Mouse (Mus musculus) thymus, postnatal 10 days (tissue): ENCODE results near the gene Celf2.

Experiments
- DNase-seq, 2 experiments: peaks; one replicate each; pipeline ENCODE4 v3.0.0; 2021; ENCODE audit warnings: low spot score in 2 of 2

The Celf2 gene

DNA sequence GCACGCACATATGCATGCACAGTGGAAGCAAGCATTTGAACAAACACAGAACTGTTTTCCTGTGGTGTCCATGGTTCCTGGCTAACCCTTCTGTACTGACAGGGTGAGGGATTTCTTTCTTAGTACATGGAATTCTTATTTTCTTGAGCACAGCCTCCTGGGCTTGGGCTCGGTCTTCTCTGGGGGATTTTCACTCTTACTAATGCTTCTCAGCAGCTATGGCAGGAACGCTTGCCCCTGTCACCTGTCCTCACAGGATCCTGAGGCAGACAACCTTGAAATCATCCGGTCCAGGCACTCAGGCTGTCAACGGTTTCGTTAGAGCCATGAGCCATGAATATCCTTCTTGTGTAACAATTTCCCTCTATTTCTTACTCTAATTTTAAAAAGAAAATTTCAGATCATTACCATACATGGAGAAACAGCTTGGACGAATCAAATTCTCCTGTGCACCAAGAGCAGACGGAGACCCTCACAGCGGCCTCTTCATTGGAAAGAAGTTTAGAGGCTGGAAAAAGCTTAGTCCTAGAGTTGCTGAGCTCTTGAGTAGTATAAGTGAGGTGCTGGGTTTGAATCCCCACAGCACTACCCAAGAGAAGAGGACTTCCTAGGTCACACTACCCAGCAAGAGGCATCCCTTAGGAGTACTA, 426.9 kb downstream of the Celf2 start:
- DNase-seq = no peak

DNA sequence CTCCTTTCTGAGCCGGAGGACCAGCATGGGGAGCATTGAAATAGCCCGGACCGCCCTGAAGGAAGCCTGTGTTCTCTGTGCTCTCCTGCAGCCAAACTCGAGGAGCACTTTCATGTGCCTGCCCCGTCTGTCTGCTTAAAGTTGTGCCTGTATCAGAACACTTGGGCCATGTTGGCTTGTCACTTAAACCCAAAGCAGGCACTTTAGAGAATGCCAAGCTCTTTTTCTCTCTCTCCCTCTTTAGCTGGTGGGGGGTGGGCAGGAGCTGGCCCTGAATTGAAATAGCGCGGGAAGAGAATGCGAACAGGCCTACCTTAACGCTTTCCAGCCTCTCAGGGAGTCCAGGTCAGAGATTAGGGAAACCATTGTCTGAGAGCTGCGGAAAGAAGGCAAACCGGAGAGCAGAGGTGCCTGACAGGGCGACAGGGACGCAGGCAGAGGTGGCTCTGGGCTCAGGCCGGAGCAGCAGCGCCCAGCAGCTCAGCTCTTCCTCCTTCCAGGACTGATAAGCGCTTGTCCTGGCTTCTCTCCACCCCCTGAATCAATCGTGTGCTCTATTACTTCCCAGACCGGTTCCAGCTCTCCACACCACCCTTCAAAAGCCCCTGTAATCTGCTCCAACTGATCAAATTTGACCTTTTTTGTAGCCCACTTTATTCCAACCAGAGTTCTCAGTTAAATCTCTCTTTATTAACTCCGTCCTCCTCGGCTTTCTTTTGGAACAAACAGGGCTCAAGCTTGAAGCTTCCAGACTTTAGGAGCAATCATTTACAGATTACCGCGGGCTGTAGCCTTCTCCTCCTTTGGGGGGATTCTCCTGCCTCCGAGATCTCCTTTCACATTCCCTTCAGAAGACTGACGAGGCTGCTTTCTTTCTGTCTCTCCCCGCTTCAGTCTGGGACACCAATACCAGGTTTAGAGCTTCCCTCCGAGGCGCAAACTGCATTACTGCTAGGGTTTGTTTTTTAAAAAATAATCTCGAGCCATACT, 428.3 kb downstream of the Celf2 start:
- no peak for DNase-seq

DNA sequence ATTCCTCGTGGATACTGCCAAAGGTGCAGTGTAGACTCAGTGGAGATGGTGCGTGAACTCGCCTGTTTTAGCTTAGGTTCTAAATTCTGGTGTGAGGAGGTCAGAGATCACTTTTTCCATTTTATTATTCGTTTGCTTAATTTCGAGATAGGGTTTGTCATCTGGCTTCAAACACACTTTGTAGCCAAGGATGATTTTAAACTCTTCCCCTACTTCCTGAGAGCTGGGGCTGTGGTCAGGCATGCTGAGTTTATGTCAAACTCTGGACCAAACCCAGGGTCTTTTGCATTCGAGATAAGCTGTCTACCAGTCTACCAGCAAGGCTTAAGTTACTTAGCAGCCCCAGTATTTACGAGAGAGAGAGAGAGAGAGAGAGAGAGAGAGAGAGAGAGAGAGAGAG, 429.3 kb downstream of the Celf2 start:
- no peak for DNase-seq

DNA sequence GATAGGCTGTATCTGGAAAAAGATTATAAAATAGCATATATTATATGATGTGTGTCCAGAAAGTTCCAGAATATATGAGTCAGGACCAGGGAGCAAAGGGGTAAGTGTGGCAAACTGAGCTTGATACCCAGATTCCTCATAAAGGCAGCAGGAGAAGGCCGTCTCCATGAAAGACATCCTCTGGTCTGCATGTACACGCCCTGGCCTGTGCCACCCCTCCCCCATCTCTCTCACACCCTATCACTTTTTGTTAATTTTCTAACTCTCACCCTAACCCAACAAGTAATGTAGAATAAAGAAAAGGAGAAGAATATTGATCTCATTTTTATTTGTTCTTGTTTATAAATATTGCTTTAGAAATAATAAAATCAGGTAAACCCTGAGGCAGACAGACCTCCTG, 430.0 kb downstream of the Celf2 start:
- no peak for DNase-seq

DNA sequence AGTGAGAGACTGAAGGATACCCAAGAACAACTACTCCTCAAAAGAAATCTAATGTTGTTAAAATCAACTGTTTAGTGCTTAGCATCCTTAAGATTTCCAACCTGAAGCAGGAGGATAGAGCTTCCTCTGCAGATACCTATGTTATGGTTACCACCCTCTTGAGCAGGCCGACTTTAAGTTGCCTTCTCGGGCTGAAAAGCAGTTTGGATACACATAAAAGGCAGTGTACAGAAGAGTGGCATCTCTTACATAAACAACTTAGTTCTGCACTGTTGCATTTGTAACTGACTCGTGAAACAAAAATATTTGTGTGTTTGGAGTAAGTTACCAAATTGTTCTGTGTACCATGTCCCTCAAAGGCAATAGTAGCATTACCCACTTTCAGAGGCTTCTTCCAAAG, 435.6 kb downstream of the Celf2 start:
- DNase-seq = no peak

DNA sequence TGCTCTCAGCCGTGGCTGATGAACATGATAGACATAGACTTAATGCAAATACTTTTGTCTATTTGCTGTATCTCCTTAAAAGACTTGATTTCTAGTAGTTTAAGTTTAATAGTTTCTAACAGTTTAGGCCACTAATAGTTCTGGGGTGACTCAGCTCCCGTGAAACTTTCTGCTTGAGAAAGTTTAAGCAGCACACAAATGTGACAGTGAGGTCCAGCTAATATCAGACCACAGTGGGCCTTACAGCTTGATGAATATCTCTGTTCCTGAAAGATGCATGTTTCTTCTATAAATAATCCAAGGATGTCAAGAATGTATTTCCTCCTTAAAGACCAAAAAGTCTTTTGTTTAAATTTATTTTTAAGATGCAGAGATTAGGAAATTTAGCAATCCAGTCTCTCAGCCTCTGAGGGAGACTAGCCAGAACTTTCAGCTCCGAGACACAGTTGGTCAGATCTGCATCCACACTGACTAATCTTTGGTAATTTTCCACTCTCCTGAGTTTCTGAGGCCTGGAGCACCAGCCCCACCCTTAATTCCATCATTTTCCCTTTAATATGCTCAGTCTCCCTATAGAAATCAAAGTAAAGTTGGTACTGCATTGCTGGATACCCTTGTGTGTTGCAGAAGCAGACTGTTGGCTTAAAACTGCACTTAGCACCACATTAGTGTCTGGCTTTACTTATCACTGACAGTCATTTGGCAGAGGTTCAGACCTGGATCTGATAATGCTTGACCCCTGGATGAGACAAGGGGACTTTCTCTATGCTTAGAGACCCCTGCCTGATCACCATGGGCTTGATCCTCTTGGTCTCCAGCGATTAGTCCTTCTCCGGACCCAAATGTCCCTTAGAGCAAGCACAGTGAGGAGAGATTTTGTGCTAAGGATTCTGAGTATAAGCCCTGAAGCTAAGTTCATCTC, 436.8 kb downstream of the Celf2 start:
- DNase-seq = no peak

DNA sequence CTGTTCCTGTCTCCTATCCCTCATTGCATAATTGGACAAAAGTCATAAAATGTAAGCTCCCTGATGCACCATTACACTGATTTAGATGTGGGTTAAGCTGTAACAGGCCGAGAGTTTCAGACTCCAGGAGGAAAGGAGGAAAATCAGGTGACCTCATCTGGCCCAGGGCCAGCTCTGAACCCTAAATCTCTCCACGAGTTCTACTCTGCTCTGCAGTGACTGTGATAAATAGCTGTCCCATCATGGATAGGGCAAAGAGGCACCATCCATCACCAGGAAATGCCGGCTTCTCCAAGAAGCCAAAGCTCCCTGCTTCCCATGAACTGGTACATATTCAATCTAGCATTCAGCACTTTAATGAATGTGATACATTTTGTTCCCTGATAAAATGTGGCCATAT, 439.9 kb downstream of the Celf2 start:
- no peak for DNase-seq

DNA sequence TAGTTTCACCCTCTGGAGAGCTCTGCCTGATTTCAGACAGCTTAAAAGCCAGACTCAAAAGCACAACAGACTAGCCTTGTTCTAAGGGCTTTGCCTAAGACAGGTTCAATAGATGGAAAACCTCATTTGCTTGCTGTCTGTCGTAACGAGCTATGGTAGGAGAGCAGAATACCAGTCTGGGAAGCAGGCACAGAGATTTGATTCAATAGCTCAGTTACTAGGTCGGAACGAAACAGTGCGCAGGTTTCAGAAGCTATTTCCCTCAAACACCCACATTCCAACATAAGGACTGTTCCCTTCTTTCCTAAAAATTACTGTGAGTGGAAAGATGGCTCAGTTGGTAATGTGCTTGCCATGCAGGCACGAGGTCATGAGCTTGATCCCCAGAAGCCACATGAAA, 441.1 kb downstream of the Celf2 start:
- no peak for DNase-seq

DNA sequence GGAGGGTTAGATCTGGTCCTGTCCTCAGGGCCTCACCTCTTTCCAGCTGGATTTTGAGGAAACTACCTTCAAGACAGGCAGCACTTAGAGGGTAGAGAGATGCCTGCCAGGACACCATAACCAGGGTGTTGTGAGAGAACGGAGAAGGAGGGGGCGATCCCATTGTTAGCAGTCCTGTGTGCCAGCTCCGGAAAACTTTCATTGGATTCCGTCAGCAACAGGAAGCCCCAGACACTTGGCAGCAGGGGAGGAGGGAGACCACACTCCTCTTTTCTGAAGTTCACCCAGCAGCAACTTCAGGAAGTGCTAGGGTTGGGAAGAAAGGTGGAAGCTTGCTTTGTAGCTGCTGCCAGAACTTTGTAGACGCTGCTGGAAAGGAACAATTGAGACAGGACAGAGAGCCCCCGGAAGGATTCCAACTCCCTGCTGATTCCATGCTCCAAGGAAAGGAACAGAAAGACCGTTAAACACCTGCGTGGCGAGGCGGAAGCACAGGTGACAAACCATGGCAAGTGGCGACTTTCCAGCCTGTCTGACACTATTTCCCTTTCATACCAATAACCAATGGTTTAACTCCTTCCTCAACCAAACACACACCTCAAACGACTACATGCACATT, 445.7 kb downstream of the Celf2 start:
- no peak for DNase-seq

DNA sequence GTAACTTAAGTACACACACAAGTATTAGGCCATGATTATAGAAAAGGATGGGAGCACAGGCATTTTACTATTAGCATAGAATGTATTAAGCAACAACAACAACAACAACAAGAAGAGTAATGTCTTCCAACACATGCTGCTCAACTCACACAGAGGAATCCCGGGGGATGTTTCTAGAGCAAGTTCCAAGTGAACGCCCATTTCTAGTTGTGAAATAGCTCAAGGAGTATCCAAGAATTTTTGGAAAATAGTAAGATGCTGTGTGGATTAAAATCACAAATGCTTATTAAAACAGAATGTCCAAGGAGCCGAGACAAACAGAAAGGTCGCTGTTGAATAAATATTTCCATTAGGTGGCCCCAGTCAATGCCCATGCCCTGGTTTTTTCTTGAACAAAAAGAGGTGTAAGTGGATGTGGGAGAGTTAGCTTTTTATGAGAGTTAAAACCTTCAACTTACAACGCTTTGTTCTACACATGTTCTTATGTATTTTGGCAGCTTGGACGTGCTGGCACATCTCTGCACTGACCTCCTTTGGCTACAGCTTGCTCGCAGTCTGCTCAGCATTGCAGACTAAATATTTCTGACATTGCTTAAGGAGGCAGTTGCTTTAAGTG, 448.8 kb downstream of the Celf2 start:
- DNase-seq = no peak

DNA sequence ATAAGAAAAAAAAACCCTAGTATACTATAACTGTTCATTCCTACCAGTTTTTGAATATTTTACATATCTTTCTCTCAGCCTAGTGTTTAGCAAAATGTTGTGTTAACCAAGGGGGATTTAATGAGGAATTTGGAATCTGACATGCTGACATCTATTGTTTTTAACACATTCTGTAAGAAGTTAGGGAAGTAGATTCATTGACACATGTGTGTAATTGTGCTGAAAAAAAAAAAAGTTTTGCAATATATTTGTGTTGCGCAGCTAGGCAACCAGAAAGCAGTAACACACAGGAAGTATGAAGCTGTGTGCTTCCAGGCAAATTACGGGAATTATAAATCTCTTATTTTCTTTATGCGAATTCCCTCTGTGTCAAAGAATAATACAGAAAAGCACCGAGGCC, 453.0 kb downstream of the Celf2 start:
- DNase-seq = no peak

DNA sequence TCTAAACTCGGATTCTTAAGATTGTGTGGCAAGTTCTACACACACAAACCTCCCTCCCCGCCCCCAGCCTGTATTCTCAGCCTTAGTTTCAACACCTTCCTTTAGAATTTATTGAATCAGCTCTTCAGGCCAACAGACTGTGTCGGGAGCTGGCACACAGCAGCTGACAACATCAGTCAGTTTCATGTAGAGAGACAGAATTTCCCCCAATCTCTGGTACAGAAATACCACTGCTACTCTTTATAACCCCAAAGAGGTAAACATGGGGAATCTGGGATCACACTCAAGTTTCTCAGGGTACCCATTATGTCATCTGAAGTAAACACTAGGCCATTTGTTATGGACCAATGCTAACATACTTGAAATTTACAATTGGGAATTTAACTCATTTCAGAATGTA, 453.4 kb downstream of the Celf2 start:
- no peak for DNase-seq

DNA sequence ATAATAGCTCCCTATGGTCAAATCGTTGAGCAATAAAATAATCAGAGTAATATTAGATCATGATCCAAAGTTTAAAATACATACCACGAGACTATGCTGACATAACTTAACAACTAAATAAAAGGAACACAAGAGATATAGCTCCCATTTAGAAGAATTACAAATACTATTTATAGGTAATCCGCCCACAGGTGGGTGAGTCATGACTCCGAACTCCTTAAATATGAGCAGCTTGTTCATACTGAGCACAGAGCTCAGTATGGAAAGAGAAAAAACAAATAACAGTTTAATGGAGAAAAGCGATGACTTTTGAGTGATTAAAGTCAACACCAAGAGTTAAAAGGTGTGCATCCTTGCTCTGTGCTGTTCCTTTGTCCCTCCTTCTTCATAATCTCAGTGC, 458.3 kb downstream of the Celf2 start:
- no peak for DNase-seq

DNA sequence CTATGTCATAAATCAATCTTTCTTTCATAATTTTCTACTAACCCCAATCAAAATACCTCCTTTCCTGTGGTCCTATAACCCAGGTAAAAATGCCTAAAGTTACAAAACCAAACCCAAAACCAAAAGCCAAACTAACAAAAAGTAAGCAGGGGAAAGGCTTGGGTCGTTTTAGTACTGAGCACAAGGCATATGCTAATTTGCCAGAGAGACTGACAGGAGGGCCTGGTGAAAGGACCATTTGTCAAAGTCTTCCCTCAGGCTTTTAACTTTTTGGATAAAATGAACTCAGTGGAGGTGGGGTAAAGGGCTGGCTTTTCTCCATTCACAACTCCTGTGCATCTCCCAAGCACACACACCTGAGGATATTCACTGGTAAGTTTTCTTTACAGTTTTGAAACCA, 463.2 kb downstream of the Celf2 start:
- DNase-seq = no peak

DNA sequence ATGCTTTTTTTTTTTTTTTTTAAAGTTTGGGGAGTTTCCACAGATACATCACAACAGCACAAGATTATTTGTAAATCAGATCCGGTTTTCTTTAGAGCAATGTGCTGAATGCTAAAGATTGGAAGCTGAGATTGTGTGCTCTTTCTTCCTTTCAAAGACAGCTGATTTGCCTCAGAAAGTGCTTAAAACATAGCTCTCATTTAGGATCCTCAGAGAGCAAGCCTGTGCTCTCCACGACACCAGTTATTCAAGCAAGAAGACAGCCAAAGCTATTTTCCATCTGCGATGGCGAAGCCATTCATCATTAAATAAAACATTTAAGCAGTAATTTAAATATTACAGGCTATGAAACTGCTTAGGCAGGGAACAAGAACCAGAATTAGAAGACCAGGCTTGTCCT, 463.8 kb downstream of the Celf2 start:
- DNase-seq = no peak

DNA sequence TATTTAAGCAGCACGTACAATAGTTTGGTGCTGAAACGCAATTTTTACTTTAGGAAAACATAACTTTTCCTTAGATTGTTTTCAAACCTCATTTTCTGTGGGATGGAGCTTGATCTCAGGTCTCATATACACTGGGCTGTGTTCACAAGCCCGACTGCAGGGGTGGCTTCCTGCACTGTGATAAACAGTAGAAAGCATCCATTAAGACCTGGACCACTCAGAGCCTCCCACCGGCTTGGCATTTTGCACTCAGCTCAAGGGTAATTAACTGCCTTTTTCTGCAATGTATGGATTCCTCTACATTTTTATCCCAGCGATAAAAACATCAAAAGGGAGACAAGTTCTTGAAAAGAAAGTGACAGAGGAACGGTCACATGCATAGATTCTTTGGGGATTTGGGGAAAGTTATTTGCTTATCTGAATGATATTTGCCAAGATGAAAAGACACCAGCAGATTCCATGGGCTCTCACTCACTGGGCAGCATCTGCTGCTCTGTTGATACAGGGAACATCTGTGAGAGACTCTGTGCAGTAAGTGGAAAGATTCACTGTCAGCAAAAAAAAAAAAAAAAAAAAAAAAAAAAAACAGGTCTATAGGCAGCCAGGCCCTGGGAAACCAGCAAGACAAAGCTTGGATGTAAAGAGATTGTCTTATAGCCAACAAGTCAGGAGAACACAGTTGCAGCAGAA, 465.4 kb downstream of the Celf2 start:
- no peak for DNase-seq

DNA sequence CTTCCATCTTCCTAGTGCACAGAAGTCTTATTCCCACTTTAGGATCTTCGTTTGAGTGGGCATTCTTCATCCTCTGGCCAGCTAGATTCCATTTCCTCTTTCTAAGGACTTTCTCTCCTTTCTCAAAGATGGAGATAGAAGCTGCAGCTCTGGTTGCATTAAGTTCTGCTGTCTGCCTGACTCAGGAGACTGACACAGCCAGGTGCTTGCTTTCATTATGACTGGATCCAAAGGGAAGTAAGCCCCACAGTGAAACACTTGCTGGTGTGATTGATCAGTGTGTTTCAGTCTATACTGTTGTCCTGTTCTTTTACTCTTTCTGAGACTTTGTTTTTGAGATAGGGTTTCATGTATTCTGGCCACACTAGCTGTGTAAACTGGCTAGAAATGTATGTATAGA, 468.4 kb downstream of the Celf2 start:
- no peak for DNase-seq

DNA sequence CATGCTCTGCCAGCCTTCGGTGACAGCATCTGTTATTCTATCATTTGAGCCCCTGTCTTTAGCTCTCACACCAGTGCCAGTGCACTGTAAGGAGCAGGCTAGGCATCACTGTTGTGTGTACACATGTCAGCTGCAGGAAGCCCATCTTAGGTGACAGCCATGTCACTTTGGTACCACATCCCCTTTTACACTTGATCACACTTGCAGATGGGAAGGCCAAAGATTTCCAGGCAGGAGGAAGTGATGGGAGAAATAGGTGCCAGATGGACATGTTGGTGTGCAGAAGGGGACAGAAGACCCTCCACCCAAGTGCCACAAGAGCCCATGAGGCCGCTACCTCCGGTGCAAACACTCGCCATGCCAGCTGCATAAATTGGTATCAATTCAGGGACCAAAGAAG, 470.4 kb downstream of the Celf2 start:
- no peak for DNase-seq

DNA sequence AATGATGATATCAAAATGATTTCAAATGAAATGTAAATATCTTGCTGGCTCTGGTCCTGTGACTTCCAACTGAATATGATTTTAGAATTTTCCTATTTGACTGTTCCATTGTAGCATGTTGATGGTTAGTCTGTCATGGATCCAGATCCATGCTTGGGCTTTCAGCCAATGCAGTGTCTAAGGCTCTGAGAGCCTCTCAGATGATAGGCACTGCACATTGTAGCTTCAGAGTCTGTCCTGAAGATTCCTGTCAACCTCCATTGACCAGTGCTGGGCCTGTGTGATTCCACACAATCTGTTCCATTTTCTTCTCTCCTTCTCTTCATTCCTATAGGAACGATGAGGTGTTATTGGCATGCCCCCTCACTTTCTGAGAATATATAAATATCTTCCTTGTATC, 478.0 kb downstream of the Celf2 start:
- no peak for DNase-seq

DNA sequence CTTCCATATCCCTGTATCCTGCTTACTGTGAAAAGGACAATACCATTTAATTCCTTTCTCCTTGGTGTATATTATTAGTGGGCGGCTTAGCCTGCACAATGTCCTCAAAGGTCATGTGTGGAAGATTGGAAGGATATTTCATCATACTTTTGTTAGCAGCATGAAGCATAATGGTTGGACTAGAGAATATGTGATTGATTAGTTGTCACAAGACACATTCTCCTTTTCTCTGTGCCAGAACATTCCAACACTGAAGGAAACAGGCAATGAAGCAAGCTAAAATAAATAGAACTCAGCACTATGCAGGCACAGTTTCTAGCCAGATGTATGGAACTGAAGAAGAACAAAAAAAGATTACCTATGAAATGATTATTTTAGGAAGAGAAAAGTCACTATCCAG, 482.6 kb downstream of the Celf2 start:
- DNase-seq = no peak

DNA sequence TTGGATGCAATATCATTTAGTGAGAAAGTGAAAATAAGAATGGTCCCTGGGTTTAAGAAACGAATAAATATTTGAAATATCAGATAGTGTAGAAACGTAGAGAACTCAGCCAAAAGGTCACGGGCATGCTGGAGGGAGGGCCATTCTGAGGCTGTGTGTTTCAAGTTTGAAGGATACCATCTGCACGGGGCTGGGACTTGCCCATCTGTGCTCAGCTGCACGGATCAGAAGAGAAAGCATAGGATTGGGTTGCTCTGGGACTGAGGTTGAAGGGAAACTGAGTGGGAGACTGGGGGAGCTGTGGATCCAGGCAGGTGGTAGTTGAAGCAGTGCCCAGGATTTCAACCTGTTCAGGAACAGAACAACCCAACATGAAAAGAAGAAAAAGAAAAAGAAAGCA, 483.8 kb downstream of the Celf2 start:
- no peak for DNase-seq
